Comparison of ENCODE assay signal across 8 mouse cellular contexts in genomic region chrX:13461266-13462261, GRCm38 (mm10). TPM values are rescaled to one million over a fixed set of nuclear protein-coding genes. Genes with fewer than 3 reads are reported as not detected.
DNase-seq lines count a peak whose midpoint lies in the region; ATAC-seq lines count a peak whose summit lies in the region.

No protein-coding gene starts in this region.

- H3K4me3 ChIP-seq in intestine, embryonic 16.5 days (ENCODE audit: low read length), result peak overlapping the region; percentile 44

- H3K4me2 ChIP-seq in intestine, embryonic 16.5 days (ENCODE audit: low read depth, low read length), result peak overlapping the region; percentile 50

- intact Hi-C loops in left cerebral cortex, postnatal 25 days (cut with DNase I), result loop anchor here (1.0 to 5.0 kb wide), 5 partner anchors 115 to 231 kb away; partner anchors contain the start of gene Ddx3x

- no peaks in the 10 kb centered on the region for H3K36me3 ChIP-seq in intestine, embryonic 16.5 days (ENCODE audit: control insufficient read depth, insufficient read depth, low read length)

- H3K27ac ChIP-seq in intestine, embryonic 16.5 days (ENCODE audit: low read length), result peak overlapping the region; percentile 70

- no peaks in the 10 kb centered on the region for H3K9me3 ChIP-seq in intestine, embryonic 16.5 days (ENCODE audit: control insufficient read depth, low read length)

- no peaks in the 10 kb centered on the region for H3K4me1 ChIP-seq in intestine, embryonic 16.5 days (ENCODE audit: control insufficient read depth, insufficient read depth, low read length)

- H3K9ac ChIP-seq in intestine, embryonic 16.5 days (ENCODE audit: low read depth, low read length), result peak overlapping the region; percentile 65

- DNase-seq in adrenal gland, adult 2 months, result peak; percentile 94
- peak; percentile 82 for DNase-seq in embryo, embryonic 11.5 days (ENCODE audit: low read depth, low spot score)
- peak; percentile 67 to 81 for DNase-seq in gastrocnemius, postnatal 4 days (ENCODE audit: low spot score in 2 of 2)
- peak; percentile 83 to 85 for DNase-seq in left cerebral cortex, postnatal 25 days (ENCODE audit: low spot score in 2 of 2)
- DNase-seq in mesoderm, embryonic 11.5 days (ENCODE audit: low read depth, low spot score), result peak; percentile 92
- DNase-seq in right cerebral cortex, postnatal 25 days, result peak; percentile 76
- peak; percentile 75 to 88 for DNase-seq in urinary bladder, postnatal 36 days (ENCODE audit: low spot score in 2 of 2)

- 13% methylated on average over 44 of the region's 46 CpGs for WGBS in intestine, embryonic 16.5 days

- ATAC-seq in intestine, embryonic 16.5 days, result peak; percentile 94

- H3K27me3 ChIP-seq in intestine, embryonic 16.5 days (replicated peaks; ENCODE audit: control insufficient read depth, insufficient read depth, low read length), result no peaks in the 10 kb centered on the region

RNA-seq across cellular contexts. Expression of gene Nyx, which starts 4.3 kb away (rescaled TPM):
- total RNA-seq in adrenal gland, adult 2 months (2021), result under 1 TPM; 0.14 to 0.24 TPM
- 0.67 and 0.86 TPM in 2 replicates for polyA plus RNA-seq in adrenal gland, adult 2 months (2012; rRNA removed)
- total RNA-seq in gastrocnemius, postnatal 4 days (2021), result under 1 TPM; 0.08 to 0.17 TPM
- polyA plus RNA-seq in intestine, embryonic 16.5 days (2015; fragmentation: Nextera tagmentation; extraction: Ambion mirVana), result 0.04 and 0.05 TPM in 2 replicates
- total RNA-seq in left cerebral cortex, postnatal 25 days (2021), result under 1 TPM; 0.23 to 0.55 TPM

Comparison
In these comparisons a context has a peak if more than half of its experiments do, and no peak if none do; other contexts are left out.
1. Peak in every context shown above with its lines: DNase-seq, ATAC-seq, H3K4me3 ChIP-seq and H3K27ac ChIP-seq.